Mouse (Mus musculus) neural tube, embryonic 14.5 days (tissue): Measurements from ENCODE around the gene Rrbp1. TPM values are rescaled to one million over a fixed set of nuclear protein-coding genes. Genes with fewer than 3 reads are reported as not detected.

Experiments used
- ATAC-seq: fragments of 200-750 bp; cut with Nextera tagmentation; 2 replicates; pipeline ENCODE4 v1.8.0; 2017; ENCODE audit warnings: low read depth, mild to moderate bottlenecking, moderate TSS enrichment, moderate library complexity
- H3K27ac ChIP-seq: fragments of 300-500 bp; sonication (generic); 2 replicates; pipeline ENCODE4 v1.5.1; 2014; ENCODE audit warnings: low read depth, mild to moderate bottlenecking, control low read depth, low read length, moderate library complexity, mixed read lengths
- H3K27me3 ChIP-seq: fragments of 300-500 bp; sonication (generic); 2 replicates; pipeline ENCODE4 v1.6.1; 2014; ENCODE audit warnings: low read length; ENCODE audit not compliant: control insufficient read depth, insufficient read depth
- H3K36me3 ChIP-seq: fragments of 300-500 bp; sonication (generic); 2 replicates; pipeline ENCODE4 v1.6.1; 2014; ENCODE audit warnings: low read length, mixed read lengths; ENCODE audit not compliant: control insufficient read depth, insufficient read depth
- H3K4me1 ChIP-seq: fragments of 300-500 bp; sonication (generic); 2 replicates; pipeline ENCODE4 v1.6.1; 2014; ENCODE audit warnings: low read length; ENCODE audit not compliant: control insufficient read depth, insufficient read depth
- H3K4me2 ChIP-seq: fragments of 300-500 bp; sonication (generic); 2 replicates; pipeline ENCODE4 v1.6.1; 2014; ENCODE audit warnings: mild to moderate bottlenecking, low read depth, low read length, control low read depth
- H3K4me3 ChIP-seq: fragments of 300-500 bp; sonication (generic); 2 replicates; pipeline ENCODE4 v1.5.1; 2014; ENCODE audit warnings: low read depth, low read length, control low read depth, mixed read lengths
- H3K9ac ChIP-seq: fragments of 300-500 bp; sonication (generic); replicated peaks from 2 replicates; pipeline ENCODE4 v1.6.1; 2014; ENCODE audit warnings: low read depth, mild to moderate bottlenecking, control low read depth, low read length, mixed read lengths
- H3K9me3 ChIP-seq: fragments of 300-500 bp; sonication (generic); 2 replicates; pipeline ENCODE4 v1.6.1; 2016; ENCODE audit warnings: low read length; ENCODE audit not compliant: control insufficient read depth
- WGBS: fragments of 180-500 bp; shearing (Covaris S2); extraction: QIAGEN DNeasy Blood & Tissue Kit; methylation state at CpG from one replicate; pipeline ENCODE4 v1.1.7; 2014; 5-methylcytosine and 5-hydroxymethylcytosine counted together
- polyA plus RNA-seq: library from polyadenylated mRNA; unstranded; fragments of >200 nt; fragmentation: Nextera tagmentation; extraction: Ambion mirVana; gene quantifications from 2 replicates; pipeline ENCODE4 v1.2.1, GENCODE M21; 2014

Gene Rrbp1
- polyA plus RNA-seq, 1 experiment from 2014 or later, result 32.7 TPM

- Histone ChIP-seq H3K4me2 (no peak overlapping the region), H3K4me3 (no peak overlapping the region), H3K36me3 (peaks cover 53% of the 10 kb centered on the region), H3K27ac (no peak overlapping the region; the same call in 1 of the 2 replicates), H3K9ac (no peak overlapping the region), H3K27me3 (no peaks in the 10 kb centered on the region), H3K4me1 (no peaks in the 10 kb centered on the region), H3K9me3 (no peaks in the 10 kb centered on the region)
- 88% methylated on average over 5 of the region's 5 CpGs for WGBS
- ATAC-seq, result no peak
Observed at GRCm38 (mm10) chr2:143951546-143952315, 59.3 kb downstream of the Rrbp1 start.

DNA sequence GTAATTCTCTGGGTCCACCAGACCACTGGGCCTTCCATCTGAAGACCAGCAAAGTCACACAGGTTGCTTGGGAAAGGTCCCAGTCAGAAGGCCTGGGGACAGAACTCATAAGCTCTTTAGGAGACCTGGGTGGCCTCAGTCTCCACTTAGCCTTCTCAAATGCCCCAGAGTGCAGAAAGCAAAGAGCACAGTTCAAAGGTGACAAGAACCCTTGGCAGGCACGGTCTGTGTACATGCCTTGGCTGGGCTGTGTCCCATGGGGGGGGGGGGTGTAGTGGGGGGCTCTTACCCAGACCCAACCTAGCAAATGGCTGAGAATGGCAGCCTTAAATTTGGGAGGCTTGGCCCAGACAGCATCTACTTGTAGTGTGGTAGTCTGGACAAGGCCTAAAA lies 60.0 kb downstream of the Rrbp1 start:
- Histone ChIP-seq H3K9me3 (no peaks in the 10 kb centered on the region), H3K36me3 (peaks cover 55% of the 10 kb centered on the region), H3K4me3 (no peak overlapping the region), H3K4me2 (no peak overlapping the region), H3K27ac (no peak overlapping the region), H3K4me1 (no peaks in the 10 kb centered on the region), H3K27me3 (no peaks in the 10 kb centered on the region), H3K9ac (no peak overlapping the region)
- WGBS, result 67% methylated on average over 1 of the region's 1 CpGs
- no peak for ATAC-seq

- ATAC-seq, result no peak
- H3K36me3 ChIP-seq, result peaks cover 49% of the 10 kb centered on the region
- H3K4me2 ChIP-seq, result no peak overlapping the region
- H3K4me1 ChIP-seq, result no peaks in the 10 kb centered on the region
- no peaks in the 10 kb centered on the region for H3K27me3 ChIP-seq
- H3K9ac ChIP-seq, result no peak overlapping the region
- H3K27ac ChIP-seq, result no peak overlapping the region
- 89% methylated on average over 5 of the region's 5 CpGs for WGBS
- no peaks in the 10 kb centered on the region for H3K9me3 ChIP-seq
- H3K4me3 ChIP-seq, result no peak overlapping the region
Observed at GRCm38 (mm10) chr2:143950290-143951027, 60.6 kb downstream of the Rrbp1 start.

DNA sequence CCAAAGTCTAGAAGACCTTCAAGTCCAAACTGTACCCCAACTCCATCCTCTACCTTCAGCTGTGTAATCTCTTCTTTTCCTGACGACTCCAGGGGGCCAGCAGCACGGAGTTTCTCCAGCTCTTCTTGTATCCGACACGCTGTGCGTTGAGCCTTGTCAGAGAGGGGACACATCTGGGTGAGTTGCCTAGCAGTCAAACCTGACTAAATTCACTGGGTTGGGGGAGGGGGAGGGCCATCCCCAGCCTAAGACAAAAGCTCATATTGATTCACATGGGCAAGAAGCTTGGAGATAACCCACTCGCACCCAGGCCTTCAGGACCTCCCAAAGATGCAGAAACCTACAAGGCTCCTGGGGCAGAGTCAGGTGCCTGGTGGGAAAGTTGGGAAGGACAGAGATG lies 61.8 kb downstream of the Rrbp1 start:
- ATAC-seq, result no peak
- peaks cover 52% of the 10 kb centered on the region for H3K36me3 ChIP-seq
- WGBS, result 90% methylated on average over 6 of the region's 6 CpGs

GRCm38 (mm10) chr2:143948416-143948815 lies 62.6 kb downstream of the Rrbp1 start:
- no peak overlapping the region for H3K4me2 ChIP-seq
- H3K27me3 ChIP-seq, result no peaks in the 10 kb centered on the region
- 97% methylated on average over 4 of the region's 4 CpGs for WGBS
- H3K27ac ChIP-seq, result no peak overlapping the region
- no peak overlapping the region for H3K4me3 ChIP-seq
- no peak overlapping the region for H3K9ac ChIP-seq
- H3K9me3 ChIP-seq, result no peaks in the 10 kb centered on the region
- no peak for ATAC-seq
- H3K4me1 ChIP-seq, result no peaks in the 10 kb centered on the region
- peaks cover 52% of the 10 kb centered on the region for H3K36me3 ChIP-seq

More for the DNA sequence above, 61.8 kb downstream of the Rrbp1 start:
- Histone ChIP-seq H3K9me3 (no peaks in the 10 kb centered on the region), H3K9ac (no peak overlapping the region), H3K27me3 (no peaks in the 10 kb centered on the region), H3K4me2 (no peak overlapping the region), H3K4me1 (no peaks in the 10 kb centered on the region), H3K4me3 (no peak overlapping the region), H3K27ac (no peak overlapping the region)

GRCm38 (mm10) chr2:143947981-143948380 lies 63.1 kb downstream of the Rrbp1 start:
- peaks cover 51% of the 10 kb centered on the region for H3K36me3 ChIP-seq
- no peaks in the 10 kb centered on the region for H3K9me3 ChIP-seq
- no peaks in the 10 kb centered on the region for H3K4me1 ChIP-seq
- no peak for ATAC-seq
- H3K27ac ChIP-seq, result no peak overlapping the region
- H3K9ac ChIP-seq, result no peak overlapping the region
- no peak overlapping the region for H3K4me2 ChIP-seq
- H3K27me3 ChIP-seq, result no peaks in the 10 kb centered on the region
- WGBS, result 96% methylated on average over 3 of the region's 3 CpGs
- no peak overlapping the region for H3K4me3 ChIP-seq

- Histone ChIP-seq H3K36me3 (peaks cover 46% of the 10 kb centered on the region), H3K9me3 (no peaks in the 10 kb centered on the region), H3K4me3 (no peak overlapping the region), H3K4me1 (no peaks in the 10 kb centered on the region), H3K4me2 (no peak overlapping the region), H3K27me3 (no peaks in the 10 kb centered on the region), H3K27ac (no peak overlapping the region), H3K9ac (no peak overlapping the region)
- no peak for ATAC-seq
- WGBS, result 94% methylated on average over 2 of the region's 2 CpGs
Observed at GRCm38 (mm10) chr2:143946399-143946798, 64.7 kb downstream of the Rrbp1 start.

DNA sequence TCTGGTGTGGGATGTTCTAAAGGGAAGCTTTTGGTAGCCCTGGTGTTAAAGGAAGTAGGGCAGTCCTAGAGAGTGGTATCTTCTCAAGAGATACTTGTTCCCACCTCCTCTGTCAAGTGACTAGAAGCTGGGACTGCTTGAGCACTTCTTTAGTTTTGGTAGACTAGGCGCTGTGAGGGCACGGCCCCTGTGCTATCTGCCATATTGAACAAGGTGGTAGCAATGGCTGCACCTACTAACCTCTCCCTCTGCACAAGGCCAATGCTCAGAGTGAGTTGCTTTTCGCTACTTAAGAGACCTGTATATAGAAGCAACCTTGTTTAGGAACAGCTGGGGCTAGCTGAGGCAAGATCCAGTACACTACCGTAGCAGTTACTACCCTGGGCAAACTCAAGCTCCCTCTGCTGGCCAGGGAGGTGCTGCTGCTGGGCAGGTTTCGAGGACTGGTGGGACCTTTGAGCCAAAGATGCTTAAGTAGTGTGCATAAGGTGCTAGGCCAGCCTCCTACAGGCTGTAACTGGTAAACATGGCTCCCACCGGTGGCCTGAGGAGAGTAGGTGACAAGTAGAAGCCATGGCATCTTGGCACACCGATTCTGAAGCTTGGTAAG lies 65.5 kb downstream of the Rrbp1 start:
- no peak for ATAC-seq
- H3K27ac ChIP-seq, result no peak overlapping the region
- peaks cover 45% of the 10 kb centered on the region for H3K36me3 ChIP-seq
- H3K27me3 ChIP-seq, result no peaks in the 10 kb centered on the region
- no peak overlapping the region for H3K9ac ChIP-seq
- H3K4me1 ChIP-seq, result no peaks in the 10 kb centered on the region
- no peaks in the 10 kb centered on the region for H3K9me3 ChIP-seq
- H3K4me2 ChIP-seq, result no peak overlapping the region
- whole genome bisulfite sequencing, result 93% methylated on average over 7 of the region's 7 CpGs
- no peak overlapping the region for H3K4me3 ChIP-seq

DNA sequence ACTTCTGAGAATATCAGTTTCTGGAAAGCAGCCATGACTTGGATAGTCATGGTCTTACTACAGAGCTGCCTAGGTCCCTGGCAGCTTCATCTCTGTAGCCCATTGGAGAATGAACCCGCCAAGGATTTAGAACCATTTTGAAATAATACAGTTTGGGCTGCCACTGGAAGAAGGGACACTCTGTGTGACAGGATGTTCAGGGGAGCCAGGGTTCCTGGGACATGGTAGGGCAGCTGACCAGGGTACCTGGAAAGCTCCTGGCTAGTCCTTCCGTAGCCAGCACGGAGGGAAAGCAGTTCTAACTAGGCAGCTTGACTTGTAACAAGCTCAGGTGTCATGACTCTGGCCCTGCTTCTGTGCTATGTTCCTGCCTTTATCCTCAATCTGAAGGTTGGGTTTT lies 66.3 kb downstream of the Rrbp1 start:
- WGBS, result 96% methylated on average over 3 of the region's 3 CpGs

More for the DNA sequence above, 66.3 kb downstream of the Rrbp1 start:
- Histone ChIP-seq H3K36me3 (peaks cover 45% of the 10 kb centered on the region), H3K27me3 (no peaks in the 10 kb centered on the region), H3K4me2 (no peak overlapping the region), H3K27ac (no peak overlapping the region), H3K4me1 (no peaks in the 10 kb centered on the region), H3K9ac (no peak overlapping the region), H3K4me3 (no peak overlapping the region), H3K9me3 (no peaks in the 10 kb centered on the region)
- no peak for ATAC-seq
